In the genomic region with DNA sequence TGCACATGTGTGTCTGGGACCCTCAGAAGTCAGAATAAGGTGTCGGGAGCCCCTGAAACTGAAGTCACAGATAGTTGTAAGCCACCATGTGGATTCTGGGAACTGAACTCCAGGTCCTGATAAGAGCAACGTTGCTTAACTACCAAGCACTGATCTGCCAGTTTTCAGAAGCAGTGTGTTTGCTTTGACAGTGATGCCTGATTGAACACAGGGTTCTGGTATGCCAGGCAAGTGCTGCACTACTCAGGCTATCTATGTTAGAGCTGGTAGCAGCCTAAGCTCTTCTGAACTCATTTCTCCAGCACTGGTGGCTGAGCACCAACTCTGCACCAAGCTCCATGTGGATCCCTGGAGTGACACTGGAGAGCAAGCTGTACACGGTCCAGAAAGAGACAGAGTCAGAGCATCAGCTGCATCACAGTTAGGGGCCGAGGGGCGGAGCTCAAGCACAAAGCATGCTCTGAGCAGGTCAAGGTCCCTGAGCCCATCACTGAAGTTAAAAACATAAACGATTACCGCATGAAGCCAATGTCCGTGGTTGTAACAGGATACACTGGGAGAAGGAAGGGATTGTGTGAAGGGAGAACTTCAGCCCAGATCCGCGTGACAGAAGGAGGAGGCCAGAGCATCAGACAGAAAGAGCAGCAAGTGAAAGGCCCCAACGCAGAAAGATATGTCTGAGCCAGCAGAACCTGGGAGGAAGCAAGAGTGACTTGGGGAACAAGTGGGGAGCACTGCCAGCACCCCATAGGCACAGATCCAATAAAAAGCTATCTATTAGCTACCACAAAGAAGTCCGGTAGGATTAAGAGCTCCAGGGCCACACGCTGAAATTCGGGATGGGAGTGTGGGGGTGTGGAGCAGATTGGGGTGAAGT, we compare ENCODE assay signal across 21 mouse cellular contexts. TPM values are rescaled to one million over a fixed set of nuclear protein-coding genes. Genes with fewer than 3 reads are reported as not detected.
DNase-seq lines count a peak whose midpoint lies in the region; ATAC-seq lines count a peak whose summit lies in the region.
"Had no signal": no experiment of that assay in that cellular context is flagged by ENCODE, and none has a peak within 500 bp of the region (broad histone marks: within the 10 kb centered on the region; RNA-seq: fewer than 3 reads in every experiment).

No protein-coding gene starts in this region.

- H3K27me3 ChIP-seq in heart, embryonic 14.5 days (ENCODE audit: control insufficient read depth, insufficient read depth, low read length): no peaks in the 10 kb centered on the region
- H3K27me3 ChIP-seq in midbrain, embryonic 11.5 days (ENCODE audit: control insufficient read depth, insufficient read depth, low read length): no peaks in the 10 kb centered on the region
- no peaks in the 10 kb centered on the region for H3K27me3 ChIP-seq in midbrain, embryonic 15.5 days (replicated peaks)
- H3K27me3 ChIP-seq in liver, embryonic 12.5 days (replicated peaks): no peaks in the 10 kb centered on the region
- H3K27me3 ChIP-seq: forebrain, embryonic 15.5 days; limb, embryonic 12.5 days; midbrain, embryonic 12.5 days had no signal

- intact Hi-C loops in heart, postnatal 25 days (cut with DNase I): no loop called here

- peak; percentile 30 for DNase-seq in adrenal gland, postnatal 14 days
- DNase-seq in adrenal gland, postnatal 36 days: no peak
- DNase-seq in heart, postnatal 25 days (ENCODE audit: low spot score): no peak
- peak; percentile 85 for DNase-seq in midbrain, embryonic 11.5 days (ENCODE audit: low spot score, missing footprints)
- DNase-seq in urinary bladder, postnatal 36 days (ENCODE audit: low spot score in 2 of 2): no peak
- DNase-seq: cerebellum, adult 9-11 months; gastrocnemius, adult 2 months; heart, adult 11 months; kidney, adult 8-10 months; kidney, postnatal 25 days; layer of hippocampus, adult 9-11 months; lung, adult 18-20 months had no signal

- H3K4me3 ChIP-seq in heart, embryonic 14.5 days (ENCODE audit: control insufficient read depth in 1 of 2, insufficient read depth in 1 of 2, low read depth in 1 of 2, low read length in 2 of 2): no peak overlapping the region
- H3K4me3 ChIP-seq in midbrain, embryonic 11.5 days (ENCODE audit: low read depth, low read length): no peak overlapping the region
- no peak overlapping the region for H3K4me3 ChIP-seq in midbrain, embryonic 15.5 days
- no peak overlapping the region for H3K4me3 ChIP-seq in liver, embryonic 12.5 days
- H3K4me3 ChIP-seq: forebrain, embryonic 15.5 days; gastrocnemius, adult 2 months; limb, embryonic 12.5 days; midbrain, embryonic 12.5 days had no signal

- H3K36me3 ChIP-seq in heart, embryonic 14.5 days (ENCODE audit: control insufficient read depth, insufficient read depth, low read length): no peaks in the 10 kb centered on the region
- H3K36me3 ChIP-seq in midbrain, embryonic 11.5 days (ENCODE audit: control insufficient read depth, insufficient read depth, low read length): no peaks in the 10 kb centered on the region
- no peaks in the 10 kb centered on the region for H3K36me3 ChIP-seq in midbrain, embryonic 15.5 days (replicated peaks)
- H3K36me3 ChIP-seq in liver, embryonic 12.5 days: no peaks in the 10 kb centered on the region
- H3K36me3 ChIP-seq: forebrain, embryonic 15.5 days; limb, embryonic 12.5 days; midbrain, embryonic 12.5 days had no signal

- ATAC-seq in heart, embryonic 14.5 days (ENCODE audit: insufficient number of reproducible peaks, insufficient read depth, low FRiP score, low read depth): peak; percentile 47; the same call in 1 of the 2 replicates
- ATAC-seq in midbrain, embryonic 11.5 days (ENCODE audit: low FRiP score): no peak
- ATAC-seq in midbrain, embryonic 15.5 days (replicated peaks): no peak
- peak; percentile 36 for ATAC-seq in liver, embryonic 12.5 days
- ATAC-seq: CD4-positive, CD25-positive, alpha-beta regulatory T cell, adult 4 months; forebrain, embryonic 15.5 days; hindbrain, embryonic 16.5 days had no signal

- peaks cover 0 to 9% of the 10 kb centered on the region in 2 experiments; a peak in 2 of 4 replicates for H3K4me1 ChIP-seq in heart, embryonic 14.5 days (ENCODE audit: control insufficient read depth in 2 of 2, insufficient read depth in 2 of 2, low read length in 2 of 2)
- H3K4me1 ChIP-seq in midbrain, embryonic 11.5 days (ENCODE audit: control insufficient read depth, insufficient read depth, low read length): 0 out of 2 replicates have a peak, but pooled peaks cover 2% of the 10 kb centered on the region
- H3K4me1 ChIP-seq in midbrain, embryonic 15.5 days: peaks cover 10% of the 10 kb centered on the region
- H3K4me1 ChIP-seq in liver, embryonic 12.5 days: peaks cover 54% of the 10 kb centered on the region
- H3K4me1 ChIP-seq: forebrain, embryonic 15.5 days; limb, embryonic 12.5 days had no signal

- H3K27ac ChIP-seq in heart, embryonic 14.5 days (replicated peaks in 1 of 2; ENCODE audit: control insufficient read depth in 1 of 2, insufficient read depth in 1 of 2, low read depth in 2 of 2, low read length in 2 of 2): no peak overlapping the region
- no peak overlapping the region for H3K27ac ChIP-seq in midbrain, embryonic 11.5 days (ENCODE audit: low read depth, low read length)
- no peak overlapping the region for H3K27ac ChIP-seq in midbrain, embryonic 15.5 days
- peak overlapping the region; percentile 42 for H3K27ac ChIP-seq in liver, embryonic 12.5 days
- H3K27ac ChIP-seq: forebrain, embryonic 15.5 days; gastrocnemius, adult 2 months; limb, embryonic 12.5 days; midbrain, embryonic 12.5 days had no signal

- H3K9me3 ChIP-seq in heart, embryonic 14.5 days (ENCODE audit: control insufficient read depth, low read length): no peaks in the 10 kb centered on the region
- H3K9me3 ChIP-seq in midbrain, embryonic 11.5 days (ENCODE audit: control insufficient read depth, low read length): no peaks in the 10 kb centered on the region
- H3K9me3 ChIP-seq in midbrain, embryonic 15.5 days: no peaks in the 10 kb centered on the region
- no peaks in the 10 kb centered on the region for H3K9me3 ChIP-seq in liver, embryonic 12.5 days (replicated peaks)
- H3K9me3 ChIP-seq: forebrain, embryonic 15.5 days; limb, embryonic 12.5 days; midbrain, embryonic 12.5 days had no signal

- H3K9ac ChIP-seq in heart, embryonic 14.5 days (ENCODE audit: low read length): no peak overlapping the region
- no peak overlapping the region for H3K9ac ChIP-seq in midbrain, embryonic 11.5 days (ENCODE audit: low read length)
- H3K9ac ChIP-seq in midbrain, embryonic 15.5 days: no peak overlapping the region
- no peak overlapping the region for H3K9ac ChIP-seq in liver, embryonic 12.5 days
- H3K9ac ChIP-seq: forebrain, embryonic 15.5 days; limb, embryonic 12.5 days; midbrain, embryonic 12.5 days had no signal

- no peak overlapping the region for H3K4me2 ChIP-seq in heart, embryonic 14.5 days (ENCODE audit: low read length)
- H3K4me2 ChIP-seq in midbrain, embryonic 11.5 days: no peak overlapping the region
- no peak overlapping the region for H3K4me2 ChIP-seq in midbrain, embryonic 15.5 days
- peak overlapping the region; percentile 27 for H3K4me2 ChIP-seq in liver, embryonic 12.5 days
- H3K4me2 ChIP-seq: forebrain, embryonic 15.5 days; limb, embryonic 12.5 days; midbrain, embryonic 12.5 days had no signal

- 42% methylated on average over 14 of the region's 14 CpGs for WGBS in heart, embryonic 14.5 days
- WGBS in midbrain, embryonic 11.5 days: 54% methylated on average over 14 of the region's 14 CpGs
- WGBS in midbrain, embryonic 15.5 days: 45% methylated on average over 14 of the region's 14 CpGs
- WGBS in liver, embryonic 12.5 days (ENCODE audit: insufficient replicate concordance): 46% methylated on average over 14 of the region's 14 CpGs

RNA-seq across cellular contexts. Expression of gene Lat, which starts 14.4 kb away (rescaled TPM):
- 1.1 and 14.1 TPM in 2 replicates for total RNA-seq in adrenal gland, postnatal 14 days (2021)
- total RNA-seq in adrenal gland, postnatal 36 days (2021): under 1 TPM; 0.36 to 0.60 TPM
- 3.3 and 3.4 TPM in 2 replicates for polyA plus RNA-seq in heart, embryonic 14.5 days (2014; fragmentation: Nextera tagmentation; extraction: Ambion mirVana)
- total RNA-seq in heart, postnatal 25 days (2021): under 1 TPM; 0.67 to 0.91 TPM
- 1.8 and 2.7 TPM in 2 replicates for polyA plus RNA-seq in midbrain, embryonic 11.5 days (2014; fragmentation: Nextera tagmentation; extraction: Ambion mirVana)
- polyA plus RNA-seq in midbrain, embryonic 15.5 days (2015; fragmentation: Nextera tagmentation; extraction: Ambion mirVana): 1.1 and 1.4 TPM in 2 replicates
- 14.5 and 15.6 TPM in 2 replicates for polyA plus RNA-seq in liver, embryonic 12.5 days (2016; fragmentation: Nextera tagmentation; extraction: Ambion mirVana)
- total RNA-seq: gastrocnemius, adult 2 months had no signal

RNA-seq across cellular contexts. Expression of gene Spns1, which starts 22.3 kb away (rescaled TPM):
- total RNA-seq in adrenal gland, postnatal 14 days (2021): 38.7 and 45.0 TPM in 2 replicates
- 10 to 100 TPM; 35.5 to 37.4 TPM for total RNA-seq in adrenal gland, postnatal 36 days (2021)
- 35.1 and 35.8 TPM in 2 replicates for polyA plus RNA-seq in heart, embryonic 14.5 days (2014; fragmentation: Nextera tagmentation; extraction: Ambion mirVana)
- total RNA-seq in heart, postnatal 25 days (2021): 10 to 100 TPM; 33.0 to 34.6 TPM
- polyA plus RNA-seq in midbrain, embryonic 11.5 days (2014; fragmentation: Nextera tagmentation; extraction: Ambion mirVana): 40.8 and 45.8 TPM in 2 replicates
- 95.4 and 96.0 TPM in 2 replicates for polyA plus RNA-seq in midbrain, embryonic 15.5 days (2015; fragmentation: Nextera tagmentation; extraction: Ambion mirVana)
- polyA plus RNA-seq in liver, embryonic 12.5 days (2016; fragmentation: Nextera tagmentation; extraction: Ambion mirVana): 27.3 and 29.1 TPM in 2 replicates

RNA-seq across cellular contexts. Expression of gene Nfatc2ip, which starts 41.6 kb away (rescaled TPM):
- total RNA-seq in adrenal gland, postnatal 14 days (2021): 7.1 and 8.4 TPM in 2 replicates
- total RNA-seq in adrenal gland, postnatal 36 days (2021): 1 to 10 TPM; 6.5 TPM
- 1.3 and 2.0 TPM in 2 replicates for polyA plus RNA-seq in heart, embryonic 14.5 days (2014; fragmentation: Nextera tagmentation; extraction: Ambion mirVana)
- 1 to 10 TPM; 4.5 to 5.4 TPM for total RNA-seq in heart, postnatal 25 days (2021)
- polyA plus RNA-seq in midbrain, embryonic 11.5 days (2014; fragmentation: Nextera tagmentation; extraction: Ambion mirVana): 4.8 and 4.9 TPM in 2 replicates
- 2.2 and 2.6 TPM in 2 replicates for polyA plus RNA-seq in midbrain, embryonic 15.5 days (2015; fragmentation: Nextera tagmentation; extraction: Ambion mirVana)
- polyA plus RNA-seq in liver, embryonic 12.5 days (2016; fragmentation: Nextera tagmentation; extraction: Ambion mirVana): 3.6 and 3.7 TPM in 2 replicates

RNA-seq across cellular contexts. Expression of gene Cd19, which starts 59.7 kb away (rescaled TPM):
- total RNA-seq in adrenal gland, postnatal 14 days (2021): 2.7 and 19.9 TPM in 2 replicates
- total RNA-seq in adrenal gland, postnatal 36 days (2021): under 1 TPM in 1 of 2 experiments, not detected in 1; 0.82 TPM
- polyA plus RNA-seq in heart, embryonic 14.5 days (2014; fragmentation: Nextera tagmentation; extraction: Ambion mirVana): not detected in 2 replicates
- 1 to 10 TPM in 1 of 2 experiments, under 1 TPM in 1; 0.70 to 1.4 TPM for total RNA-seq in heart, postnatal 25 days (2021)
- polyA plus RNA-seq in midbrain, embryonic 11.5 days (2014; fragmentation: Nextera tagmentation; extraction: Ambion mirVana): not detected in 2 replicates
- 0.31 TPM in 1 of 2 replicates, not detected in the other for polyA plus RNA-seq in midbrain, embryonic 15.5 days (2015; fragmentation: Nextera tagmentation; extraction: Ambion mirVana)
- 0.08 TPM in 1 of 2 replicates, not detected in the other for polyA plus RNA-seq in liver, embryonic 12.5 days (2016; fragmentation: Nextera tagmentation; extraction: Ambion mirVana)
- total RNA-seq: gastrocnemius, adult 2 months had no signal
- polyA plus RNA-seq: forebrain, embryonic 15.5 days; hindbrain, embryonic 16.5 days; limb, embryonic 12.5 days; midbrain, embryonic 12.5 days; neural tube, embryonic 14.5 days had no signal

Comparison
In these comparisons a context has a peak if more than half of its experiments do, and no peak if none do; other contexts are left out.
1. DNase-seq: peak in adrenal gland, postnatal 14 days (single experiment) and midbrain, embryonic 11.5 days (single experiment); none in adrenal gland, postnatal 36 days (0 of 2), heart, postnatal 25 days (single experiment) and urinary bladder, postnatal 36 days (0 of 2).
2. ATAC-seq: peak in heart, embryonic 14.5 days (single experiment) and liver, embryonic 12.5 days (single experiment); none in midbrain, embryonic 11.5 days (single experiment) and midbrain, embryonic 15.5 days (single experiment).